Mouse (Mus musculus) C2C12 (cell line): Measurements from ENCODE around the gene Olfr551. TPM values are rescaled to one million over a fixed set of nuclear protein-coding genes. Genes with fewer than 3 reads are reported as not detected.
"Not testable (repeated sequence)": the region's sequence is repeated elsewhere in the genome, so short reads cannot be mapped to it uniquely, and the experiment has no call there.

Experiments
- H3K27me3 ChIP-seq: one replicate; pipeline ENCODE4 v1.6.1; 2011; ENCODE audit not compliant: control insufficient read depth, insufficient read depth, insufficient read length
- H3K36me3 ChIP-seq: one replicate; pipeline ENCODE4 v1.6.1; 2011; ENCODE audit not compliant: control insufficient read depth, insufficient read depth
- H3K4me3 ChIP-seq: one replicate; pipeline ENCODE4 v1.5.1; 2011; ENCODE audit warnings: mild to moderate bottlenecking, control low read depth; ENCODE audit not compliant: poor library complexity, insufficient read depth, severe bottlenecking
- H3K79me2 ChIP-seq: one replicate; pipeline ENCODE4 v1.6.1; 2011; ENCODE audit not compliant: control insufficient read depth, insufficient read depth
- H3K79me3 ChIP-seq: one replicate; pipeline ENCODE4 v1.6.1; 2011; ENCODE audit warnings: low read depth, control low read depth
- H3ac ChIP-seq: one replicate; pipeline ENCODE3; 2011; ENCODE audit warnings: low read depth; ENCODE audit not compliant: control insufficient read depth, insufficient read length
- CEBPB ChIP-seq: IDR thresholded peaks from one replicate; pipeline ENCODE4 v1.6.1; 2011; ENCODE audit warnings: low read depth, mild to moderate bottlenecking, control low read depth, moderate library complexity
- CTCF ChIP-seq: IDR thresholded peaks from one replicate; pipeline ENCODE4 v1.5.1; 2011; ENCODE audit not compliant: control insufficient read depth, insufficient read depth, insufficient read length
- FOSL1 ChIP-seq: IDR thresholded peaks from one replicate; pipeline ENCODE4 v1.8.0; 2011; ENCODE audit warnings: mild to moderate bottlenecking, low read length; ENCODE audit not compliant: poor library complexity, insufficient read depth, severe bottlenecking
- MAX ChIP-seq: IDR thresholded peaks from one replicate; pipeline ENCODE4 v1.6.1; 2011; ENCODE audit warnings: mild to moderate bottlenecking, control low read depth
- MYOD1 ChIP-seq: IDR thresholded peaks from one replicate; pipeline ENCODE4 v1.6.1; 2011; ENCODE audit warnings: low read depth; ENCODE audit not compliant: control insufficient read depth, insufficient read length
- MYOG ChIP-seq: IDR thresholded peaks from one replicate; pipeline ENCODE4 v1.6.1; 2011; ENCODE audit not compliant: control insufficient read depth, insufficient read length; ENCODE audit errors: extremely low read depth
- USF1 ChIP-seq: IDR thresholded peaks from one replicate; pipeline ENCODE4 v1.6.1; 2011; ENCODE audit warnings: low read depth, mild to moderate bottlenecking, control low read depth, moderate library complexity
- long read RNA-seq, 2 experiments: library from polyadenylated mRNA; unstranded; transcript quantifications; one replicate each; pipeline ENCODE4 v2.0.0; 2019 to 2020
- polyA plus RNA-seq: library from polyadenylated mRNA; unstranded; fragments of >200 nt; fragmentation: generic; extraction: Trizol; gene quantifications from one replicate; pipeline ENCODE4 v1.2.1, GENCODE M21; 2012; ENCODE audit warnings: missing spikeins

Olfr551 gene
- polyA plus RNA-seq: not detected
- long read RNA-seq, experiment 1: 0 reads
- long read RNA-seq, experiment 2: 0 reads

DNA sequence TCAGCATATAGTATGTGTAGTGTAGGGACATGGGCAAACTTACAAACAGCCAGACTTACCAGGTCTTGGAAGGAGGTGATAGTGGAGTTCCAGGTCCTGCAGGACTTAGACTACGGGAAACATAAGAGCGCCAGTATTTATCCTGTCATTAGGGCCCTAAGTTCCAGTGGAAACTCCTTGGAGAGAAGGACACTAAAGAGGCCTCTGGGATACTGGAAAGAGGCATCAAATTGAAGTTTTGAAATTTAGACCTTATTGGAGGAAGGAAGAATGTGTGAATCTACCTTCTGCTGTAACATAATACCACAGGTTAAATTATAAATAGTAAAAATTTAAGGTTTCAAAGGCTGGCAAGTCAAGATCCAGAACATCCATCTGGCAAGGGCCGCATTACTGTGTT, at the start of gene Olfr551:
Gene Olfr551, minus strand, starts transcription at position 101 of the 400 bp plus-strand sequence.
- TF ChIP-seq CEBPB (no peak), USF1 (no peak), FOSL1 (no peak), MAX (no peak), CTCF (no peak), MYOD1 (no peak), MYOG (no peak)
- Histone ChIP-seq H3K79me2 (no peaks in the 10 kb centered on the region), H3K27me3 (no peaks in the 10 kb centered on the region), H3ac (no peak within 1 kb of the TSS), H3K79me3 (no peaks in the 10 kb centered on the region), H3K36me3 (no peaks in the 10 kb centered on the region), H3K4me3 (no peak within 1 kb of the TSS)

DNA sequence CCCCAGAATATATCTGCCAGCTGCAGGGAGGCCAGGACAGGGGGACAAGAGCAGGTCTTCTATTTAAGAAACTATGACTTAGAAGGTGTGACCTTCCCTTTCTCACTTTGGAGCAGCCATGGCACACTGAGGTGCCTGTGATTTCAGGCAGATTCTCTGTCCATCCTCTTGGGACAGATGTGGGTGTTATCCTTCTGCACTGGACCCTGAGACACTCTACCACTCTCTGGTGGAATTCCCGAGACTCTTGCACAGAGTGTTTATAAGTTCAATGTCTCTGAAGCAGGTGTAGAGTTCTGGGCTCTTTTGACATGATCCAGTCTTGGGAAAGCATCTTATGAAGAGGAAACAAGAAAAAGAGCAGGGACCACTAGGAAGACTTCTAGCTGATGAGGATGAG, 46.4 kb upstream of the Olfr551 start, which contains the start of gene Olfr554:
Gene Olfr554, plus strand, starts transcription at position 301 of the 400 bp plus-strand sequence.
- Histone ChIP-seq H3K4me3 (no peak within 1 kb of the TSS), H3K27me3 (no peaks in the 10 kb centered on the region), H3K79me2 (no peaks in the 10 kb centered on the region), H3ac (no peak within 1 kb of the TSS), H3K79me3 (no peaks in the 10 kb centered on the region), H3K36me3 (no peaks in the 10 kb centered on the region)
- TF ChIP-seq CTCF (no peak), USF1 (no peak), MYOD1 (no peak), MYOG (no peak)

DNA sequence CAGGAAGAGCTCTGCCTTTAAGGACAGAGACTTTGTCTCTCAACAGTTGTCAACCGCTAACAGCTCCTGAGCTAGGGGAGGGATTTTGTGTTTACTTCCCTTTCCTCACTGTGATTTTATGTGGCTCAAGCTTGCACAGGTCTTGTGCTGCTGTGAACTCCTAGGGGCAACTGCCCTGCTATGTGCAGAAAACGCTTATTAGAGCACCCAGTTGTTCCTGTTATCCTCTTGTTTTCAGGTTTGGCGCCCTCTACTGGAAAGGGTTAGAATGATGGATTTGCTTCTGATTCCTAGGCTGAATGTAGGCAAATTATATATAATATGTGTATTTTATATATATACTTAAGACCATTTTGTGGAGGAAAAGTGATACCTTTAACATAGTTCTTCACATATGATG, 45.0 kb upstream of the Olfr551 start:
- Histone ChIP-seq H3K4me3 (no peak overlapping the region), H3ac (no peak overlapping the region), H3K36me3 (no peaks in the 10 kb centered on the region), H3K79me3 (no peaks in the 10 kb centered on the region), H3K27me3 (no peaks in the 10 kb centered on the region), H3K79me2 (no peaks in the 10 kb centered on the region)
- TF ChIP-seq MYOG (no peak), MAX (no peak), MYOD1 (no peak), CEBPB (no peak), USF1 (no peak), FOSL1 (no peak), CTCF (no peak)

DNA sequence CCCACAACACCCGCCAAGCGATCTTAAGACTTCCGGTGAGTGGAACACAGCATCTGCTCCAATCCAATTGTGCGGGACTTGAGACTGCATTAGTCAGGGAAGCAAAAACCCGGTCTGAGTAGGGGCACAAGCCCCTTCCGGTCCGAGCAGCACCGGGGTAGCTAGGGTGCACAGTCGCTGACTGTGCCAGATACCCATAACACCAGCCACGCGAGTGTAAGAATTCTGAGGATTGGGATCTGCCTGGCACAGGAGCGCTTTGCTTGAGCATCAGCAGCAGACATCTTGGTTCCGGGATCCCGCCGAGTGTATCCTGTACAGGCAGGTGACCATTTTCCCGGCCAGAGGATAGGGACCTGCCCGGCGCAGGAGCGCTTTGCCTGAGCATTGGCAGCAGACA, 28.7 kb upstream of the Olfr551 start:
- H3ac ChIP-seq, H3K4me3 ChIP-seq: not testable (repeated sequence)

DNA sequence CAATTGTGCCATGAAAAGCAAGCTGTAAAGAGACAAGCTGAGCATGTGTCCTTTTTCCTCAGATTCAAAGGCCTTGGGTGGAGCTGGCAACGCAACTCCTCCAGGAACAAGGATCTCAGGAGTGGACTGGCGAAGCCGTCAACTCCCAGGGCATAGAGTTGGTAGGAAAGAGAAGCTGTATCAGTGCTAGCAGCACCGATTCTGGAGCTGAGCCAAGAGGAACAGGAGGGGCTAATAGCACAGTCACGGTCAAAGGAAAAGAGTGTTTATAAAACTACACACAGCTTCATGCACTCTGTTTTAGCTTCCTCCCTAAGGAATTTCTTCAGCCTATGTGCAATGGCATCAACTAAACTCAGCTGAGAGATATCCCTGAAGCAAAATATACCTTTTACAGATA, 27.9 kb upstream of the Olfr551 start:
- no peaks in the 10 kb centered on the region for H3K36me3 ChIP-seq
- TF ChIP-seq CEBPB: no peak
- no peak for TF ChIP-seq CTCF
- TF ChIP-seq MYOG: no peak
- TF ChIP-seq MYOD1: no peak
- TF ChIP-seq USF1: no peak
- TF ChIP-seq FOSL1: no peak
- TF ChIP-seq MAX: no peak
- H3K27me3 ChIP-seq: no peaks in the 10 kb centered on the region
- no peak overlapping the region for H3K4me3 ChIP-seq
- H3K79me3 ChIP-seq: no peaks in the 10 kb centered on the region
- H3ac ChIP-seq: no peak overlapping the region
- no peaks in the 10 kb centered on the region for H3K79me2 ChIP-seq

More for the DNA sequence above, 28.7 kb upstream of the Olfr551 start:
- not testable (repeated sequence) for H3K79me3 ChIP-seq, H3K79me2 ChIP-seq, H3K36me3 ChIP-seq, H3K27me3 ChIP-seq

DNA sequence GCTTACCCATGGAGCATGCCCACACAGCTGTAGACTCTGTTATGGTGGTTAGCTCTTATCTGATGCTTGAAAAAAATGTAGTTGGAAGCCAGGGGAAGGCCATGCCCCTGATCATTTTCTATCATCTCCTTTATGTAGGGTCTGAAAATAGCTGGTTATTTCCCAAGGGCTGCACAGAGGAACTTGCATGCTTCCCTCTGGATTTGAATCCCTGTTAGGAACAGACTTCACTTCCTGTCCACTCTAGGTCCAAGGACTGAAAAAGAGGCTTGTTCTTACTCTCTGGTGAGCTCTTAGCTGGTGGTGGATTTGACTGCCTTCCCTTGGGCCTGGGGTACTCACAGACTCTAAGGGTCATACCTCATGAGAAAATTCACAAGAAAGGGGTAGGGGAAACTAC, 26.4 kb upstream of the Olfr551 start, which contains the start of gene Olfr553:
Gene Olfr553, minus strand, starts transcription at position 101 of the 400 bp plus-strand sequence.
- no peak within 1 kb of the TSS for H3ac ChIP-seq
- H3K4me3 ChIP-seq: no peak within 1 kb of the TSS
- TF ChIP-seq MYOG: no peak
- TF ChIP-seq CTCF: no peak
- no peak for TF ChIP-seq FOSL1
- TF ChIP-seq MYOD1: no peak
- no peak for TF ChIP-seq CEBPB
- TF ChIP-seq MAX: no peak
- no peak for TF ChIP-seq USF1

More for the DNA sequence above, 26.4 kb upstream of the Olfr551 start, which contains the start of gene Olfr553:
- Histone ChIP-seq H3K27me3 (no peaks in the 10 kb centered on the region), H3K79me2 (no peaks in the 10 kb centered on the region), H3K79me3 (no peaks in the 10 kb centered on the region), H3K36me3 (no peaks in the 10 kb centered on the region)
